Mouse (Mus musculus) CH12.LX (cell line): ENCODE measurements around the gene Mgat3.

Source experiments
- CTCF ChIP-seq, 2 experiments: IDR thresholded peaks in 1 of 2; conservative IDR thresholded peaks in 1 of 2; 2 replicates each; pipeline ENCODE4 v1.5.1; 2011 to 2012; ENCODE audit warnings: low read depth in 2 of 2, low read length in 2 of 2, improper control_type of control experiment in 1 of 2, inconsistent platforms in 1 of 2, mild to moderate bottlenecking in 1 of 2, moderate library complexity in 1 of 2
- EP300 ChIP-seq: IDR thresholded peaks from 2 replicates; pipeline ENCODE4 v1.6.1; 2011; ENCODE audit warnings: low read length, improper control_type of control experiment
- MAX ChIP-seq: IDR thresholded peaks from 2 replicates; pipeline ENCODE4 v1.6.1; 2011; ENCODE audit warnings: low read length, improper control_type of control experiment
- PAX5 ChIP-seq: IDR thresholded peaks from 2 replicates; pipeline ENCODE4 v1.6.1; 2012; ENCODE audit warnings: low read length, inconsistent platforms, mixed read lengths
- POLR2A ChIP-seq: IDR thresholded peaks from 2 replicates; pipeline ENCODE4 v1.6.1; 2011; ENCODE audit warnings: low read depth, mild to moderate bottlenecking, improper control_type of control experiment, low read length
- POLR2AphosphoS2 ChIP-seq: IDR thresholded peaks from 2 replicates; pipeline ENCODE4 v1.6.1; 2011; ENCODE audit warnings: low read depth, low read length, improper control_type of control experiment
- RCOR1 ChIP-seq: conservative IDR thresholded peaks from 2 replicates; pipeline ENCODE4 v1.6.1; 2012; ENCODE audit warnings: low read depth, mild to moderate bottlenecking, inconsistent platforms, low read length, improper control_type of control experiment
- TCF12 ChIP-seq: IDR thresholded peaks from 2 replicates; pipeline ENCODE4 v1.6.1; 2014; ENCODE audit warnings: low read depth, mild to moderate bottlenecking, inconsistent platforms, low read length, improper control_type of control experiment
- UBTF ChIP-seq: IDR thresholded peaks from 2 replicates; pipeline ENCODE4 v1.6.1; 2012; ENCODE audit warnings: low read depth, mild to moderate bottlenecking, inconsistent platforms, low read length, improper control_type of control experiment, moderate library complexity
- USF2 ChIP-seq: conservative IDR thresholded peaks from 2 replicates; pipeline ENCODE4 v1.6.1; 2011; ENCODE audit warnings: low read depth, low read length, improper control_type of control experiment

DNA sequence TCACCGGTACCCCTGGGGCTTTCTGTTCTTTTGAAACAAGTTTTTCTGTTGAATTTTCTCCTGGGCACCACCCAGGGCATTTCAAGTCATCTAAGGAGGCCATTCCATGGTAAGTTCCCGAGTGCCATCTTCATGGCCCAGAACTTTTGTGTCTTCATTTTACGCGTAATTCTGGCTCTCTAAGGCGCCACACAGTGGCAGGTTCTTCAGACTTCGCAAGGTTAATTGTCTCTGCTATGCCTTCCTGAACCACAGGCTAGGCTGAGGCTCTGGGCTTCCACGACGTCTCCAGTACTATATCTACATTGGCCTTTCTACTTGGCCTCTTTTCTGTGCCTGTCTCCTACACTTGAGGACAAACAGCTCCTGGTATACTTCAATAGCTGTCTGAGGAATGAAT lies 47.5 kb downstream of the Mgat3 start:
- TF ChIP-seq CTCF (conservative IDR thresholded peaks at IDR 0.05 in 1 of 2, IDR thresholded peaks at IDR 0.05 in 1 of 2; ENCODE audit: low read depth in 2 of 2, low read length in 2 of 2) (no peak; a peak in 1 of 4 replicates), POLR2A (no peak), MAX (no peak), UBTF (no peak), RCOR1 (no peak), EP300 (no peak), USF2 (no peak), POLR2AphosphoS2 (no peak), PAX5 (no peak), TCF12 (no peak)
